ENCODE assay signal across 14 mouse cellular contexts in the genomic region with DNA sequence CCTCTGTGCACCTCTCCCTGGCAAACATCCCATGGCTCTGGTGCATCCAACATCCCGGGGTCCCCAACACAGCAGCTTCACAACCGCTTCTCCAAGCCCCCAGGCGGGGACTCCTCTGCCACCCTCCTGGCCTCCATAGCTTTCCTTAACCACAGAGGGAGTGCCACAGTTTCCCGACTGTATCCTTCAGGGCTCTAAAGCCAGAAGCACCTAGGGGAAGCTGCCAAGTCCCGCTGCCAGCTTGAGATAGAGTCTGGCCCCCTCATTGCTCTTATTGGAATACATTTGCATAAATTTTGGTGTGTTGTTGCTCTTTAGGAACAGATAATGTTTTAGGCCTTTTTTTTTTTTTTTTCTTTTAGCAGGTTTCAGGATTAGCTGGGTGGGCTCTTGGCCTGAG. TPM values are rescaled to one million over a fixed set of nuclear protein-coding genes. Genes with fewer than 3 reads are reported as not detected.
A peak's percentile ranks its signal among the peaks of the same experiment; 100 is the strongest.
DNase-seq lines count a peak whose midpoint lies in the region; ATAC-seq and TF ChIP-seq lines count a peak whose summit lies in the region.
"Had no signal": no experiment of that assay in that cellular context is flagged by ENCODE, and none has a peak within 500 bp of the region (broad histone marks: within the 10 kb centered on the region; RNA-seq: fewer than 3 reads in every experiment).

No protein-coding gene starts in this region.

- peak; percentile 89 for ATAC-seq in forebrain, embryonic 14.5 days
- ATAC-seq in forebrain, embryonic 12.5 days (ENCODE audit: low FRiP score), result no peak
- peak; percentile 53; the same call in 1 of the 2 replicates for ATAC-seq in forebrain, postnatal 0 days
- no peak for ATAC-seq in midbrain, postnatal 0 days (ENCODE audit: low FRiP score)
- ATAC-seq in kidney, embryonic 15.5 days (replicated peaks; ENCODE audit: low FRiP score), result no peak
- ATAC-seq: Patski had no signal

- no peak overlapping the region for H3K9ac ChIP-seq in forebrain, embryonic 14.5 days (ENCODE audit: low read length)
- H3K9ac ChIP-seq in forebrain, embryonic 12.5 days, result no peak overlapping the region
- no peak overlapping the region for H3K9ac ChIP-seq in forebrain, postnatal 0 days
- H3K9ac ChIP-seq in midbrain, postnatal 0 days (replicated peaks; ENCODE audit: low read length, poor library complexity, severe bottlenecking), result no peak overlapping the region
- H3K9ac ChIP-seq in kidney, embryonic 15.5 days, result no peak overlapping the region
- H3K9ac ChIP-seq: embryonic facial prominence, embryonic 13.5 days; hindbrain, embryonic 15.5 days had no signal

- H3K4me3 ChIP-seq in forebrain, embryonic 14.5 days (ENCODE audit: low read depth, low read length), result no peak overlapping the region
- H3K4me3 ChIP-seq in forebrain, embryonic 12.5 days (replicated peaks), result no peak overlapping the region
- H3K4me3 ChIP-seq in forebrain, postnatal 0 days (ENCODE audit: low read depth, low read length), result no peak overlapping the region
- no peak overlapping the region for H3K4me3 ChIP-seq in midbrain, postnatal 0 days (ENCODE audit: low read depth, low read length)
- H3K4me3 ChIP-seq in kidney, embryonic 15.5 days (replicated peaks), result no peak overlapping the region
- H3K4me3 ChIP-seq: embryonic facial prominence, embryonic 13.5 days; hindbrain, embryonic 15.5 days had no signal

- TF ChIP-seq CTCF in forebrain, postnatal 0 days (IDR thresholded peaks at IDR 0.05; ENCODE audit: low read depth), result no peak
- no peak for TF ChIP-seq CTCF in midbrain, postnatal 0 days (IDR thresholded peaks at IDR 0.05)

- H3K9me3 ChIP-seq in forebrain, embryonic 14.5 days (replicated peaks; ENCODE audit: control insufficient read depth, low read length), result no peaks in the 10 kb centered on the region
- H3K9me3 ChIP-seq in forebrain, embryonic 12.5 days, result no peaks in the 10 kb centered on the region
- H3K9me3 ChIP-seq in forebrain, postnatal 0 days (ENCODE audit: low read length), result no peaks in the 10 kb centered on the region
- H3K9me3 ChIP-seq in midbrain, postnatal 0 days (ENCODE audit: low read length), result no peaks in the 10 kb centered on the region
- no peaks in the 10 kb centered on the region for H3K9me3 ChIP-seq in kidney, embryonic 15.5 days (replicated peaks)
- H3K9me3 ChIP-seq: embryonic facial prominence, embryonic 13.5 days; hindbrain, embryonic 15.5 days had no signal

- peaks cover 11% of the 10 kb centered on the region for H3K4me1 ChIP-seq in forebrain, embryonic 14.5 days (ENCODE audit: control insufficient read depth, insufficient read depth, low read length)
- peaks cover 7% of the 10 kb centered on the region; the same call in 1 of the 2 replicates for H3K4me1 ChIP-seq in forebrain, embryonic 12.5 days
- no peaks in the 10 kb centered on the region for H3K4me1 ChIP-seq in forebrain, postnatal 0 days (ENCODE audit: insufficient read depth)
- H3K4me1 ChIP-seq in midbrain, postnatal 0 days (ENCODE audit: insufficient read depth, low read length), result no peaks in the 10 kb centered on the region
- no peaks in the 10 kb centered on the region for H3K4me1 ChIP-seq in kidney, embryonic 15.5 days

- H3K27ac ChIP-seq in forebrain, embryonic 14.5 days (ENCODE audit: low read depth, low read length), result no peak overlapping the region
- no peak overlapping the region for H3K27ac ChIP-seq in forebrain, embryonic 12.5 days
- no peak overlapping the region for H3K27ac ChIP-seq in forebrain, postnatal 0 days (ENCODE audit: low read depth, low read length)
- H3K27ac ChIP-seq in midbrain, postnatal 0 days (ENCODE audit: low read depth, low read length), result no peak overlapping the region
- no peak overlapping the region for H3K27ac ChIP-seq in kidney, embryonic 15.5 days
- H3K27ac ChIP-seq: embryonic facial prominence, embryonic 13.5 days; hindbrain, embryonic 15.5 days had no signal

- no peak overlapping the region for H3K4me2 ChIP-seq in forebrain, embryonic 14.5 days (ENCODE audit: low read length)
- no peak overlapping the region for H3K4me2 ChIP-seq in forebrain, embryonic 12.5 days
- H3K4me2 ChIP-seq in forebrain, postnatal 0 days (ENCODE audit: low read depth), result no peak overlapping the region
- H3K4me2 ChIP-seq in midbrain, postnatal 0 days (ENCODE audit: low read depth, low read length, poor library complexity, severe bottlenecking), result no peak overlapping the region
- H3K4me2 ChIP-seq in kidney, embryonic 15.5 days, result no peak overlapping the region
- H3K4me2 ChIP-seq: embryonic facial prominence, embryonic 13.5 days; hindbrain, embryonic 15.5 days had no signal

- intact Hi-C loops in left cerebral cortex, postnatal 14 days (cut with DNase I), result no loop called here

- no peaks in the 10 kb centered on the region for H3K36me3 ChIP-seq in forebrain, embryonic 14.5 days (ENCODE audit: control insufficient read depth, insufficient read depth, low read length)
- no peaks in the 10 kb centered on the region for H3K36me3 ChIP-seq in forebrain, embryonic 12.5 days (replicated peaks)
- H3K36me3 ChIP-seq in forebrain, postnatal 0 days (ENCODE audit: insufficient read depth), result no peaks in the 10 kb centered on the region
- H3K36me3 ChIP-seq in midbrain, postnatal 0 days (ENCODE audit: insufficient read depth, low read length), result no peaks in the 10 kb centered on the region
- no peaks in the 10 kb centered on the region for H3K36me3 ChIP-seq in kidney, embryonic 15.5 days
- H3K36me3 ChIP-seq: embryonic facial prominence, embryonic 13.5 days; hindbrain, embryonic 15.5 days had no signal

- H3K27me3 ChIP-seq in forebrain, embryonic 14.5 days (replicated peaks; ENCODE audit: control insufficient read depth, insufficient read depth, low read length), result no peaks in the 10 kb centered on the region
- no peaks in the 10 kb centered on the region for H3K27me3 ChIP-seq in forebrain, embryonic 12.5 days
- no peaks in the 10 kb centered on the region for H3K27me3 ChIP-seq in forebrain, postnatal 0 days (ENCODE audit: insufficient read depth, low read length)
- H3K27me3 ChIP-seq in midbrain, postnatal 0 days (ENCODE audit: insufficient read depth, low read length), result no peaks in the 10 kb centered on the region
- no peaks in the 10 kb centered on the region for H3K27me3 ChIP-seq in kidney, embryonic 15.5 days
- H3K27me3 ChIP-seq: embryonic facial prominence, embryonic 13.5 days; hindbrain, embryonic 15.5 days; Patski had no signal

- 31% methylated on average over 5 of the region's 5 CpGs for WGBS in forebrain, embryonic 14.5 days
- 64% methylated on average over 5 of the region's 5 CpGs for WGBS in forebrain, embryonic 12.5 days
- 18% methylated on average over 5 of the region's 5 CpGs for WGBS in forebrain, postnatal 0 days
- WGBS in midbrain, postnatal 0 days, result 39% methylated on average over 5 of the region's 5 CpGs
- WGBS in kidney, embryonic 15.5 days, result 75% methylated on average over 5 of the region's 5 CpGs

- peak; percentile 90 for DNase-seq in forebrain, embryonic 14.5 days (ENCODE audit: low spot score)
- peak; percentile 15 to 39 for DNase-seq in left cerebral cortex, postnatal 14 days (ENCODE audit: low spot score in 2 of 2)
- DNase-seq in left cerebral cortex, adult 11 months (ENCODE audit: low spot score), result no peak
- peak; percentile 58 for DNase-seq in forebrain, postnatal 0 days
- DNase-seq in midbrain, postnatal 0 days (ENCODE audit: low spot score), result peak; percentile 62
- no peak for DNase-seq in cerebellum, postnatal 25 days
- DNase-seq: adrenal gland, postnatal 36 days; kidney, adult 18-20 months; kidney, postnatal 25 days had no signal

RNA-seq across cellular contexts. Expression of a gene that starts 45.1 kb away (rescaled TPM):
- 15.0 and 16.2 TPM in 2 replicates for polyA plus RNA-seq in forebrain, embryonic 14.5 days (2014; fragmentation: Nextera tagmentation; extraction: Ambion mirVana)
- polyA plus RNA-seq in forebrain, embryonic 12.5 days (2016; fragmentation: Nextera tagmentation; extraction: Ambion mirVana), result 29.4 and 30.7 TPM in 2 replicates
- total RNA-seq in left cerebral cortex, postnatal 14 days (2021), result 100 to 1,000 TPM; 132 to 169 TPM
- total RNA-seq in forebrain, postnatal 0 days (2014; rRNA removed), result 41.2 and 64.4 TPM in 2 replicates
- polyA plus RNA-seq in forebrain, postnatal 0 days (2015; fragmentation: Nextera tagmentation; extraction: Ambion mirVana), result 11.6 and 15.8 TPM in 2 replicates
- 46.7 and 50.6 TPM in 2 replicates for total RNA-seq in midbrain, postnatal 0 days (2014; rRNA removed)
- polyA plus RNA-seq in midbrain, postnatal 0 days (2015; fragmentation: Nextera tagmentation; extraction: Ambion mirVana), result 17.9 and 23.2 TPM in 2 replicates
- polyA plus RNA-seq in kidney, embryonic 15.5 days (2015; fragmentation: Nextera tagmentation; extraction: Ambion mirVana), result 29.9 and 31.2 TPM in 2 replicates

Comparison
In these comparisons a context has a peak if more than half of its experiments do, and no peak if none do; other contexts are left out.
1. ATAC-seq: peak in forebrain, embryonic 14.5 days (single experiment) and forebrain, postnatal 0 days (single experiment); none in forebrain, embryonic 12.5 days (single experiment), midbrain, postnatal 0 days (single experiment) and kidney, embryonic 15.5 days (single experiment).
2. DNase-seq: peak in forebrain, embryonic 14.5 days (single experiment), left cerebral cortex, postnatal 14 days (2 of 2), forebrain, postnatal 0 days (single experiment) and midbrain, postnatal 0 days (single experiment); none in left cerebral cortex, adult 11 months (single experiment) and cerebellum, postnatal 25 days (0 of 2).